Mouse (Mus musculus): ENCODE data around the gene Gm45062. TPM values are rescaled to one million over a fixed set of nuclear protein-coding genes. Genes with fewer than 3 reads are reported as not detected.

Gm45062 gene
- total and polyA plus RNA-seq, 3 experiments = 2.7 to 4.1 (median 3.2) TPM

DNA sequence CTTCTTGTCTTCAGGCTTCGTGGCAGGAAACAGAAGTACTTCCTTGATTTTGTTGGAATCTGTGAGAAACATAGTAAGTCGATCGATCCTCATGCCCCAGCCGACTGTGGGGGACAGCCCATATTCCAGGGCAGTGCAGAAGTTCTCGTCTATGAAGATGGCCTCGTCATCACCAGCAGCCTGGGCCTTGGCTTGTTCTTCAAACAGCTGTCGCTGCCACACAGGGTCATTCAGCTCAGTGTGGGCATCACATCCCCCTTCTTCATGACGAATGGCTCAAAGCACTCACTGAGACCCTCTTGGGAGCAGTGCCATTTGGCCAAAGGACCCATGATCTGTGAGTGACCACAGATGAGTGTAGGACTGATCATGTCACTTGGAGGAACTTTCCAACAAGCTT lies 118.4 kb downstream of the Gm45062 start:
- H3K4me3 ChIP-seq (replicated peaks in 1 of 3; ENCODE audit: low read depth in 2 of 3, low read length in 2 of 3, poor library complexity in 1 of 3) = no peak overlapping the region
- H3K79me2 ChIP-seq (replicated peaks; ENCODE audit: control insufficient read depth, extremely low read depth, insufficient read depth, poor library complexity, severe bottlenecking) = no peaks in the 10 kb centered on the region
- in situ Hi-C loops (cut with MboI; ENCODE audit: low pct_ligation_motif_present, low pct_unique_long_range_greater_than_20kb, low sequenced_read_pairs) = no loop called here
- no peak overlapping the region for H3K9ac ChIP-seq (ENCODE audit: insufficient read depth, low read depth)
- no peaks in the 10 kb centered on the region for H3K4me1 ChIP-seq (ENCODE audit: control insufficient read depth in 1 of 2, insufficient read depth in 2 of 2)
- no peaks in the 10 kb centered on the region for H3K9me3 ChIP-seq (replicated peaks; ENCODE audit: low read length)
- dilution Hi-C loops (cut with MboI; ENCODE audit: extremely low pct_ligation_motif_present, extremely low pct_unique_long_range_greater_than_20kb, low sequenced_read_pairs) = no loop called here
- no peak overlapping the region for H3K27ac ChIP-seq (ENCODE audit: insufficient read depth, low read depth)
- no peak for TF ChIP-seq JUN (IDR thresholded peaks at IDR 0.05; ENCODE audit: insufficient read depth, low read depth, low read length)
- no peak for TF ChIP-seq EP300 (IDR thresholded peaks at IDR 0.05; ENCODE audit: low read length)
- no peak for TF ChIP-seq ZC3H11A (IDR thresholded peaks at IDR 0.05; ENCODE audit: low read depth, low read length)
- no peak for TF ChIP-seq ETS1 (conservative IDR thresholded peaks at IDR 0.05; ENCODE audit: low read depth, low read length)
- TF ChIP-seq NRF1 (IDR thresholded peaks at IDR 0.05; ENCODE audit: low read depth, low read length) = no peak
- no peak for TF ChIP-seq SMC3 (IDR thresholded peaks at IDR 0.05; ENCODE audit: low read depth, low read length)
- no peak for TF ChIP-seq JUND (conservative IDR thresholded peaks at IDR 0.05; ENCODE audit: low read depth, low read length)
- TF ChIP-seq CHD1 (IDR thresholded peaks at IDR 0.05; ENCODE audit: low read depth, low read length) = no peak
- TF ChIP-seq MXI1 (IDR thresholded peaks at IDR 0.05; ENCODE audit: low read depth, low read length) = no peak
- no peak for TF ChIP-seq CHD2 (IDR thresholded peaks at IDR 0.05; ENCODE audit: low read length)
- no peak overlapping the region for H3K4me2 ChIP-seq (ENCODE audit: insufficient read depth, low read depth, poor library complexity, severe bottlenecking)
- H3K27me3 ChIP-seq (replicated peaks) = no peaks in the 10 kb centered on the region
- H3K36me3 ChIP-seq (replicated peaks in 1 of 2; ENCODE audit: control insufficient read depth in 1 of 2, insufficient read depth in 1 of 2, low read length in 1 of 2) = peaks cover 0 to 8% of the 10 kb centered on the region in 2 experiments
- DNase-seq (ENCODE audit: extremely low read depth) = no peak

DNA sequence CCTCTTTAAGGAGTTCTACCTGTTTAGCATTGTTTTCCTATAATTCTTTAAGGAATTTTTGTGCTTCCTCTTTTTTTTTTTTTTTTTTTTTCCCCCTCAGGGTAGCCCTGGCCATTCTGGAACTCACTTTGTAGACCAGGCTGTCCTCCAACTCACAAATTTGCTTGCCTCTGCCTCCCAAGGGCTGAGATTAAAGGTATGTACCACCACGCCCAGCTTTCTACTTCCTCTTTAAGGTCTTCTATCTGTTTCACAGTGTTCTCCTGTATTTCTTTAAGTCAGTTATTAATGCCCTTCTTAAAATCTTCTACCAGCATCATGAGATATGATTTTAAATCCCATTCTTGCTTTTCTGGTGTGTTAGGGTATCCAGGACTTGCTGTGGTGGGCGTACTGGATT lies 130.1 kb downstream of the Gm45062 start:
- Histone ChIP-seq H3K36me3 (replicated peaks in 1 of 2; ENCODE audit: control insufficient read depth in 1 of 2, insufficient read depth in 1 of 2, low read length in 1 of 2) (no peaks in the 10 kb centered on the region), H3K9ac (ENCODE audit: insufficient read depth, low read depth) (no peak overlapping the region), H3K4me1 (ENCODE audit: control insufficient read depth in 1 of 2, insufficient read depth in 2 of 2) (peaks cover 0 to 16% of the 10 kb centered on the region in 2 experiments; a peak in 3 of 4 replicates), H3K79me2 (replicated peaks; ENCODE audit: control insufficient read depth, extremely low read depth, insufficient read depth, poor library complexity, severe bottlenecking) (no peaks in the 10 kb centered on the region), H3K27me3 (replicated peaks) (no peaks in the 10 kb centered on the region), H3K4me2 (ENCODE audit: insufficient read depth, low read depth, poor library complexity, severe bottlenecking) (no peak overlapping the region), H3K9me3 (replicated peaks; ENCODE audit: low read length) (no peaks in the 10 kb centered on the region), H3K27ac (ENCODE audit: insufficient read depth, low read depth) (no peak overlapping the region), H3K4me3 (replicated peaks in 1 of 3; ENCODE audit: low read depth in 2 of 3, low read length in 2 of 3, poor library complexity in 1 of 3) (no peak overlapping the region)
- TF ChIP-seq GABPA (IDR thresholded peaks at IDR 0.05; ENCODE audit: insufficient replicate concordance, low read depth, low read length) (no peak), TCF12 (IDR thresholded peaks at IDR 0.05; ENCODE audit: low read depth, low read length) (no peak), TBP (conservative IDR thresholded peaks at IDR 0.05; ENCODE audit: low read depth, low read length) (no peak), JUN (IDR thresholded peaks at IDR 0.05; ENCODE audit: insufficient read depth, low read depth, low read length) (no peak), CTCF (conservative IDR thresholded peaks at IDR 0.05 in 1 of 2, IDR thresholded peaks at IDR 0.05 in 1 of 2; ENCODE audit: low read depth in 2 of 2, low read length in 2 of 2) (no peak), ZKSCAN1 (IDR thresholded peaks at IDR 0.05; ENCODE audit: borderline replicate concordance, low read depth, low read length) (no peak), PAX5 (IDR thresholded peaks at IDR 0.05; ENCODE audit: low read length) (no peak), HCFC1 (IDR thresholded peaks at IDR 0.05; ENCODE audit: low read depth, low read length) (no peak), BHLHE40 (IDR thresholded peaks at IDR 0.05; ENCODE audit: low read depth, low read length) (no peak), KAT2A (IDR thresholded peaks at IDR 0.05; ENCODE audit: insufficient replicate concordance, low read length) (no peak), RAD21 (IDR thresholded peaks at IDR 0.05; ENCODE audit: low read depth, low read length) (no peak), EP300 (IDR thresholded peaks at IDR 0.05; ENCODE audit: low read length) (no peak), MAZ (IDR thresholded peaks at IDR 0.05; ENCODE audit: low read depth, low read length) (no peak), NRF1 (IDR thresholded peaks at IDR 0.05; ENCODE audit: low read depth, low read length) (no peak), RCOR1 (conservative IDR thresholded peaks at IDR 0.05; ENCODE audit: low read depth, low read length) (no peak), MEF2A (IDR thresholded peaks at IDR 0.05; ENCODE audit: borderline replicate concordance, low read depth, low read length) (no peak), CHD2 (IDR thresholded peaks at IDR 0.05; ENCODE audit: low read length) (no peak)
- no peak for DNase-seq (ENCODE audit: extremely low read depth)
- in situ Hi-C loops (cut with MboI; ENCODE audit: low pct_ligation_motif_present, low pct_unique_long_range_greater_than_20kb, low sequenced_read_pairs) = no loop called here
- dilution Hi-C loops (cut with MboI; ENCODE audit: extremely low pct_ligation_motif_present, extremely low pct_unique_long_range_greater_than_20kb, low sequenced_read_pairs) = no loop called here
